Mouse (Mus musculus): ENCODE measurements at regions not wholly inside any gene's neighbourhood (a gene's known extent, or its start where the extent isn't known, plus 50 kb on each side); places are given as distances from the start of the nearest gene placed in this dataset.
"Not testable (repeated sequence)": the region's sequence is repeated elsewhere in the genome, so short reads cannot be mapped to it uniquely, and the experiment has no call there.

GRCm38 (mm10) chr12:115121259-115121658 lies 926.3 kb upstream of the Zfp386 start:
- no peak for DNase-seq

- DNase-seq, result no peak
These were observed 925.6 kb upstream of the Zfp386 start for GRCm38 (mm10) chr12:115121899-115122298.

DNA sequence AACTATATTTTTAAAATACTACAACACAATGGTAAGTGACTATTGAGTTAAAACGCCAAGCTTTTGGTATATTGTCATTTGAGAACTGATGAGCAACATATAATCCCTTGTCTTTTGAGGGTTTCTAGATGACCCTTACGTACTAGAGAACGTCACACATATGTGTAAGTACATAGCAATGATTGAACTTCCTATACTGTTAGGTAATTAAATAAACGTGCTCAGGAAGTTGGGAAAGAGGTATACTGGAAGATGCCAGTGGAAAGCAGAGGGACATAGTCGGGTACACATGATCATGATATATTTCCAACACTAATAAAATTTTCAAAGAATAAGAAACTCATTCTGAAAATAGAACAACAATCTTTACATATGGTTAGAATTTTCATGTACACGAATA lies 914.6 kb upstream of the Zfp386 start:
- DNase-seq, result not testable (repeated sequence)

DNA sequence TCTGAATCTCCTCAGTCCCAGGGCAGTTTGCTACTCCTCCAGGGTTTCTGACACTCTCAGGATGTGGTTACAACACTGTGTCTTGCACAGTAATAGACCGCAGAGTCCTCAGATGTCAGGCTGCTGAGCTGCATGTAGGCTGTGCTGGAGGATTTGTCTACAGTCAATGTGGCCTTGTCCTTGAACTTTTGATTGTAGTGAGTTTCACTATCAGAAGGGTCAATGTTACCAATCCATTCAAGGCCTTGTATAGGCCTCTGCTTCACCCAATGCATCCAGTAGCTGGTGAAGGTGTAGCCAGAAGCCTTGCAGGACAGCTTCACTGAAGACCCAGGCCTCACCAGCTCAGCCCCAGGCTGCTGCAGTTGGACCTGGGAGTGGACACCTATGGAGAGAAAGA lies 902.1 kb upstream of the Zfp386 start:
- not testable (repeated sequence) for DNase-seq

DNA sequence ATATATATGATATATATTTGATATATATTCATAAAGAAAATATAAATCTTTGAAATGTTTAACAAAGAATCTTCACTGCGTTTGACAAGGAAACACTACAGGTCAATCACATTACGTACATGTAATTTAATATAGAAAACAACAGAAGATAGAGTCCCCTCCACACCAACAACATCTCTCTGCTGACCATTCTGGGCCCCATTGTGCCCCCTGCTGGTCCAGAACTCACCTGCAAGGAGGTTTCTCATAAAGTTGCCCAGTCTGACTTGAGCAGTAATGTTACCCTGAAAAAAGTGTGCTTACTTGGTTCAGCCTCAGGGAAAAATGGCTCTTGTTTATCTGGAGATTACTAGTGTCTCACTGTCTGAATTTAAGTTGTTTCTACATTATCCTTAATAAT lies 901.1 kb upstream of the Zfp386 start:
- not testable (repeated sequence) for DNase-seq

- not testable (repeated sequence) for DNase-seq
These were observed 895.6 kb upstream of the Zfp386 start for GRCm38 (mm10) chr12:115151967-115152366.

DNA sequence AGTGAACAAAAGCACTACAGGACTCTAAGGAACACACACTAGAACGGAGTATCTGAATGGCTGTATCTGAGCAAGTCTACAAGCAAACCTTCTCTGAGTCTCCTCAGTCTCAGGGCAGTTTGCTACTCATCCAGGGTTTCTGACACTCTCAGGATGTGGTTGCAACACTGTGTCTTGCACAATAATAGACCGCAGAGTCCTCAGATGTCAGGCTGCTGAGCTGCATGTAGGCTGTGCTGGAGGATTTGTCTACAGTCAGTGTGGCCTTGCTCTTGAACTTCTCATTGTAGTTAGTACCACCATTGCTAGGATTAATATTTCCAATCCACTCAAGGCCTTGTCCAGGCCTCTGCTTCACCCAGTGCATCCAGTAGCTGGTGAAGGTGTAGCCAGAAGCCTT lies 889.3 kb upstream of the Zfp386 start:
- peak in 1 of 2 experiments; percentile 0 for DNase-seq

- DNase-seq, result not testable (repeated sequence)
These were observed 888.7 kb upstream of the Zfp386 start for GRCm38 (mm10) chr12:115158717-115159232.

GRCm38 (mm10) chr12:115165499-115165898 lies 882.0 kb upstream of the Zfp386 start:
- DNase-seq, result not testable (repeated sequence)

DNA sequence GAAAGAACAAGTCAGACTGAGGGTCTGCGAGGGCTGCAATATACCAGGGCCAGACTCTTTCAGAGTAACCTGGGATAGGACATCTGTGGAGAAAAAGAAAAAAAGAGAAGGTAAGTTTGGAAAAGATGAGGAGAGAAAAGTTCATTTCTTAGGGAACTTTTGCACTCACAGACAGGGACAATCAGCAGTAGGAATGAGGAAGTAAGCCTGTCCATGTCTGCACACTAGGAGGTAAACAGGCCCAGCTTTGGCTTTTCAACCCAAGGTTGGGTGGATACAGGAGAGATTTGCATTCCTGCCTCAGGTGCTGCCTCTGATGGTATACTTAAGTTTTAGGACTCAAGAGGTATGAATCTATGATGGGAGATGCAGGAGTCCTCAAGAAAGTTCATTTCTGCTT lies 881.5 kb upstream of the Zfp386 start:
- DNase-seq, result not testable (repeated sequence)

DNA sequence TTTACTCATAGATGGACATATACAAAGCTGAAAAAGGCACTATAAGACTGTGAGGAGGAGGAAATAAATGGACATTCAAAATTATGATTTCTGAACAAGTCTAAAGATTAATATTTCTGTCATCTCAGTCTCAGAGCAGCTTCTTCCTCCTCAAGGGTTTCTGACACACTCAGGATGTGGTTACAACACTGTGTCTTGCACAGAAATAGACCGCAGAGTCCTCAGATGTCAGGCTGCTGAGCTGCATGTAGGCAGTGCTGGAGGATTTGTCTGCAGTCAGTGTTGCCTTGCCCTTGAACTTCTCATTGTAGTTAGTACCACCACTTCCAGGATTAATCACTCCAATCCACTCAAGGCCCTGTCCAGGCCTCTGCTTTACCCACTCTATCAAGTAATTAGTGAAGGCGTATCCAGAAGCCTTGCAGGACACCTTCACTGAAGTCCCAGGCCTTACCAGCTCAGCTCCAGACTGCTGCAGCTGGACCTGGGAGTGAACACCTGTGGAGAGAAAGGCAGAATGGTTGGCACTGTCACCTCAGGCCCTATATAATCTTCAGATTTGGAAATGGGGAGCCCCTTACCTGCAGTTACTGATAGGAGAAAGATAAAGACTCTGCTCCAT lies 853.9 kb upstream of the Zfp386 start:
- no peak for DNase-seq

GRCm38 (mm10) chr12:115197322-115198117 lies 850.0 kb upstream of the Zfp386 start:
- DNase-seq, result no peak

- DNase-seq, result not testable (repeated sequence)
These were observed 839.6 kb upstream of the Zfp386 start for GRCm38 (mm10) chr12:115207833-115208448.

GRCm38 (mm10) chr12:115222671-115223070 lies 824.9 kb upstream of the Zfp386 start:
- no peak for DNase-seq

- DNase-seq, result no peak
These were observed 817.6 kb upstream of the Zfp386 start for GRCm38 (mm10) chr12:115229965-115230364.

- DNase-seq, result not testable (repeated sequence)
These were observed 804.9 kb upstream of the Zfp386 start for GRCm38 (mm10) chr12:115242661-115243060.

DNA sequence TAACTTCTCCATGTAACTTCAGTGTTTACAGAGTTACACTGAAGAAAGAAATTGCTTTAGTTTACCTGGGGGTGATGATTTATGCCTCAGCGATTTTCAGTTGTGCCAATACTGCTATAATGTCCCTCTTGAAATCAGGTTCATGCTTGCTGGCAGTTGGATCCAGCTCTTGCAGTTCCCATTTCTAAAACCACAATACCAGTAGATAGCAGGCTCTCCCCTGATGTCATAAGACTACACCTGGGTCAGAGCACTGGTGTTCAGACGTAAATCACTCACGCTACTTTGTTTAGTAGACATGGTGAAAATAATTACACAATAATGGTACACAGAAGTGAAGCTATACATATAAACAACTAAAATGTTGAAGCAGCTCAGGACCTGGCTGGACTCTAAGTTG lies 800.2 kb upstream of the Zfp386 start:
- DNase-seq, result not testable (repeated sequence)

- DNase-seq, result no peak
These were observed 789.7 kb upstream of the Zfp386 start for GRCm38 (mm10) chr12:115257802-115258201.

DNA sequence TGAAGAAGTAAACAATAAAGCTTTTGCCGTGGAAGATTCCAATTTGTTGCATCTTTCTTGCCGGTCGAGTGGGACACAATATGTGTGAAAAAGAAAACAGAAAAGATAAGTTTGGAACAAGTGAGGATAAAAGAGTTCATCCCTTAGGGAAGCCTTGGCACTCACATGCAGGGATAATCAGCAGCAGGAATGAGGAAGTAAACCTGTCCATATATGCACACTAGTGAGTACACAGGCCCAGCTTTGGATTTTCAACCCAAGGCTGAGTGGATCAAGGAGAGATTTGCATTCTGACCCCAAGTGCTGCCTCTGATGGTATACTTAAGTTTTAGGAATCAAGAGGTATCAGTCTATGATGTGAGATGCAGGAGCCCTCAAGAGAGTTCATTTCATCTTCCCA lies 788.8 kb upstream of the Zfp386 start:
- DNase-seq, result no peak

DNA sequence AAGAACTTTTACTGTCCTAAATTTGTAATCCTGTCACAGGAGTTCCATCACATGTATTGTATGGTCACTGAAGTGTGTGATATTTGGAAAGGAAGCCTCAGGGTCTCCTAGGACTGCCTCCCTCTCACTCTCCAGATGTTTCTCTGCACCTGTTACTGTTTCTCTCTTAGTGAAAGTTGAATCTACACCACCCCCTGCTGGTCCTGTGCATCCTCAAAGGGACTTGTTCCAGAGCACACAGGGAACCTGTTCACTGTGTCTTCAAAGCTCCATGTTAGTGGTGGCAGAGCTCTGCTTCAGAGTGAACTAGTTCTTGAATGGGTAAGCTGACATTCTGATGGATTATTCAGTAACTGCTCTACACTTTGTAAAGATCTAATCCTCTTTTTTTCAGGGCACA lies 785.1 kb upstream of the Zfp386 start:
- DNase-seq, result not testable (repeated sequence)

DNA sequence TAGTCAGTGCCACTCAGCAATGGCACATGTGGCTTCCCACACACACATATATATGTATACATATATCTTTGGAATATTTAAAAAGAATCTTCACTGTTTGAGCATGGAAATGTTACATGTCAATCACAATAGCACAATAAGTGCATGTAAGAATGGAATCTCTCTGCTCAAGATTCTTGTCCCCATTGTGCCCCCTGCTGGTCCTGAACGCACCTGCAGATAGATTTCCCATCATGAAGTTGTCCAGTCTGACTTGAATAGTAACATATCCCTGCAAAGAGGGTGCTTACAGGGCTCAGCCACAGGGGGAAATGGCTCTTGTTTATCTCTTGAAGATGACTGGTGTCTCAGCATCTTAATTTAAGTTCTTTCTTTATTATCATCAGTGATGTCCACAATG lies 770.8 kb upstream of the Zfp386 start:
- DNase-seq, result not testable (repeated sequence)

DNA sequence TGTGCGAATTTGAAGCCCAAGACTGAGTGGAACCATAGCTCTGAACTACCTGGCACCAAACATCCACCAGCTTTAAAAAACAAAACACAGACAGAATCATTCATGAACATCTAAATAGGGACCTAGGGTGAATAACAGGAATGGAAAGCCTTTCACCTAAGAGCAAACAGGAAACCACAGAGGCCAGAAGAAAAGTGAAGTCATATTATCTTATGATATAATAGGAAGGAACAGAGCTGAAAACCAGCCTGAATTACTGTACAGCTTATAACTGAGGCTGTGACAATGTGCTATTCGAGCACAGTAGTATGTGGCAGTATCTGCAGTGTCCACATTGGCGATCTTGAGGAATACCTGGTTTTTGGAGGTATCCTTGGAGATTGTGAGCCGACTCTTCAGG lies 753.8 kb upstream of the Zfp386 start:
- DNase-seq, result not testable (repeated sequence)

GRCm38 (mm10) chr12:115298041-115298440 lies 749.5 kb upstream of the Zfp386 start:
- DNase-seq, result not testable (repeated sequence)
